Mouse (Mus musculus) stomach, embryonic 16.5 days (tissue): ENCODE measurements around the gene Limk1. TPM values are rescaled to one million over a fixed set of nuclear protein-coding genes. Genes with fewer than 3 reads are reported as not detected.

Experiments used
- ATAC-seq: fragments of 200-750 bp; cut with Nextera tagmentation; 2 replicates; pipeline ENCODE4 v1.8.0; 2017; ENCODE audit warnings: moderate number of reproducible peaks, moderate TSS enrichment; ENCODE audit not compliant: insufficient read depth, low FRiP score
- H3K27ac ChIP-seq: fragments of 300-500 bp; sonication (generic); 2 replicates; pipeline ENCODE4 v1.5.1; 2014; ENCODE audit warnings: low read length
- H3K27me3 ChIP-seq: fragments of 300-500 bp; sonication (generic); 2 replicates; pipeline ENCODE4 v1.6.1; 2014; ENCODE audit warnings: low read length, control low read depth, mixed read lengths; ENCODE audit not compliant: control insufficient read depth, insufficient read depth
- H3K36me3 ChIP-seq: fragments of 300-500 bp; sonication (generic); 2 replicates; pipeline ENCODE4 v1.6.1; 2014; ENCODE audit warnings: low read length; ENCODE audit not compliant: control insufficient read depth, insufficient read depth
- H3K4me1 ChIP-seq: fragments of 300-500 bp; sonication (generic); 2 replicates; pipeline ENCODE4 v1.6.1; 2014; ENCODE audit warnings: low read length, control low read depth, mixed read lengths; ENCODE audit not compliant: control insufficient read depth, insufficient read depth
- H3K4me2 ChIP-seq: fragments of 300-500 bp; sonication (generic); 2 replicates; pipeline ENCODE4 v1.6.1; 2014; ENCODE audit warnings: low read depth, low read length, mixed read lengths
- H3K4me3 ChIP-seq: fragments of 300-500 bp; sonication (generic); replicated peaks from 2 replicates; pipeline ENCODE4 v1.5.1; 2014; ENCODE audit warnings: mild to moderate bottlenecking, low read length
- H3K9ac ChIP-seq: fragments of 300-500 bp; sonication (generic); 2 replicates; pipeline ENCODE4 v1.6.1; 2014; ENCODE audit warnings: low read length
- H3K9me3 ChIP-seq: fragments of 300-500 bp; sonication (generic); replicated peaks from 2 replicates; pipeline ENCODE4 v1.6.1; 2016; ENCODE audit warnings: low read length, control low read depth; ENCODE audit not compliant: control insufficient read depth
- WGBS: fragments of 180-500 bp; shearing (Covaris S2); extraction: QIAGEN DNeasy Blood & Tissue Kit; methylation state at CpG from one replicate; pipeline ENCODE4 v1.1.7; 2014; 5-methylcytosine and 5-hydroxymethylcytosine counted together
- polyA plus RNA-seq: library from polyadenylated mRNA; unstranded; fragments of >200 nt; fragmentation: Nextera tagmentation; extraction: Ambion mirVana; gene quantifications from 2 replicates; pipeline ENCODE4 v1.2.1, GENCODE M21; 2015

Limk1 gene
- polyA plus RNA-seq: 3.7 and 4.1 TPM in 2 replicates

GRCm38 (mm10) chr5:134688086-134688717 lies at the start of gene Limk1:
Limk1 (minus strand) TSS chr5:134688598.
- Histone ChIP-seq H3K4me2 (peak within 1 kb of the TSS; percentile 95), H3K4me3 (peak within 1 kb of the TSS; percentile 85), H3K36me3 (no peaks in the 10 kb centered on the region), H3K4me1 (peaks cover 12% of the 10 kb centered on the region; the same call in 1 of the 2 replicates), H3K9me3 (no peaks in the 10 kb centered on the region), H3K9ac (peak within 1 kb of the TSS; percentile 84), H3K27ac (peak within 1 kb of the TSS; percentile 39), H3K27me3 (no peaks in the 10 kb centered on the region)
- WGBS: 1% methylated on average over 55 of the region's 69 CpGs
- ATAC-seq: no peak

GRCm38 (mm10) chr5:134734920-134735319 lies 46.5 kb upstream of the Limk1 start:
- no peak for ATAC-seq
- Histone ChIP-seq H3K27me3 (no peaks in the 10 kb centered on the region), H3K4me2 (no peak overlapping the region), H3K36me3 (no peaks in the 10 kb centered on the region), H3K4me1 (peaks cover under 1% of the 10 kb centered on the region; the same call in 1 of the 2 replicates), H3K4me3 (no peak overlapping the region), H3K9me3 (no peaks in the 10 kb centered on the region), H3K9ac (no peak overlapping the region), H3K27ac (no peak overlapping the region)
- 81% methylated on average over 2 of the region's 2 CpGs for WGBS

DNA sequence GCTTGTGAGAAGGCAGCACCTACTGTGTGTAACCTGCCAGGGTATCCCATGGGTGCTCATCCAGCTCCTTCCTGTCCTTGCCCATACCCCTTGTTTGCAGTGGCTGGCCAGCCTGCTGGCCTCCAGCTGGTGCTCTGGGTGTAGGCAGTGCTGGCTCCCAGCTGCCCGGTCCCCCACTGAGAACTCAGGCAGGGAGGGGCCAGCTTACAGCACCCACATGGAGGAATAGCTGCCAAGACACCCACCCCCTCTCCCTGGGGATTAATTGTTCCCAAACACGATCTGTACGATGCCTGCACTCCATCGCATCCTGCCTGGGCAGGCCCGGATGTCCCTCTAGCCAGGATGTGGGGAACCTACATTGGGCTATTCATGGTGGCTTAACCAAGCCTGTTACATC lies 45.7 kb upstream of the Limk1 start:
- Histone ChIP-seq H3K9ac (no peak overlapping the region), H3K27ac (no peak overlapping the region), H3K27me3 (no peaks in the 10 kb centered on the region), H3K4me2 (no peak overlapping the region), H3K4me3 (no peak overlapping the region), H3K4me1 (no peaks in the 10 kb centered on the region), H3K36me3 (no peaks in the 10 kb centered on the region), H3K9me3 (no peaks in the 10 kb centered on the region)
- ATAC-seq: peak; percentile 11; the same call in 1 of the 2 replicates
- 54% methylated on average over 5 of the region's 5 CpGs for WGBS

DNA sequence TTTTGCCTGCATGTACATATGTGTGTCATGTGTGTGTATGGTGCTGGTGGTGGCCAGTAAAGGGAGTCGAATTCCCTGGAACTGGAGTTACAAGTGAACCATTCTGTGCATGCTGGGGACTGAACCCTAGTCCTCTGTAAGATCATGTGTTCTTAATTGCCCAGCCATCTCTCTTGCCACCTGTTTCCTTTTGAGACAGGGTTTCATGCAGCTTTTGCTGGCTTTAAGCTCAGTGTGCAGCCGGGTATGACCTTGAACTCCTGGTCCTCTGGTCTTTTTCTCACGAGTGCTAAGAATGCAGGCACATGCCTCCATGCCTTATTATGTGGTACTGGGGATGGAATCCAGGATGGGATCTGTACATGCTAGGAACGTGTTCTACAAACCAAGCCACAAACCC lies 44.8 kb upstream of the Limk1 start:
- Histone ChIP-seq H3K27ac (no peak overlapping the region), H3K36me3 (no peaks in the 10 kb centered on the region), H3K9me3 (no peaks in the 10 kb centered on the region), H3K27me3 (no peaks in the 10 kb centered on the region), H3K4me1 (no peaks in the 10 kb centered on the region), H3K4me2 (no peak overlapping the region), H3K9ac (no peak overlapping the region), H3K4me3 (no peak overlapping the region)
- ATAC-seq: no peak
- 72% methylated on average over 4 of the region's 4 CpGs for WGBS

DNA sequence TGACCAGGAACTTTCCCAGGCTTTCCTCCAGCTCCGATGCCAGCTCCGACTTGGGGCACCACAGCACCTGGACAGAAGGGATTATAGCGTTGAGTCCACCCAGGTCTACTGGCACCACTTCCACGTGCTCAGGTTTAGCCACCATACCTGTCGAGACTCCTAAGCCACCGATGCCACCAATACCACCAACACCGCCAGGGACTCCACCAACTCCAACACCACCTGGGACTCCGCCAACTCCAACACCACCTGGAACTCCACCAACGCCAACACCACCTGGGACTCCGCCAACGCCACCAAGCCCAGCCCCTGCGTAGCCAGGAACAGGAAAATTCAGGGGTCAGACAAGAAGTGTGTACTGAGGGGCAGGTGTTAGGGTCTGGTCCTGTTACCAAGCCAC lies 40.7 kb upstream of the Limk1 start:
- 0 out of 2 replicates have a peak, but pooled peaks cover 3% of the 10 kb centered on the region for H3K36me3 ChIP-seq
- no peaks in the 10 kb centered on the region for H3K4me1 ChIP-seq
- H3K4me3 ChIP-seq: no peak overlapping the region
- no peak for ATAC-seq
- no peaks in the 10 kb centered on the region for H3K27me3 ChIP-seq
- no peak overlapping the region for H3K9ac ChIP-seq
- H3K27ac ChIP-seq: no peak overlapping the region
- 92% methylated on average over 12 of the region's 12 CpGs for WGBS
- H3K4me2 ChIP-seq: no peak overlapping the region
- H3K9me3 ChIP-seq: no peaks in the 10 kb centered on the region

- H3K9ac ChIP-seq: no peak overlapping the region
- no peaks in the 10 kb centered on the region for H3K4me1 ChIP-seq
- 0 out of 2 replicates have a peak, but pooled peaks cover 3% of the 10 kb centered on the region for H3K36me3 ChIP-seq
- no peak overlapping the region for H3K4me2 ChIP-seq
- no peak overlapping the region for H3K27ac ChIP-seq
- H3K4me3 ChIP-seq: no peak overlapping the region
- WGBS: 57% methylated on average over 3 of the region's 3 CpGs
- H3K27me3 ChIP-seq: no peaks in the 10 kb centered on the region
- no peaks in the 10 kb centered on the region for H3K9me3 ChIP-seq
- no peak for ATAC-seq
These were observed 40.1 kb upstream of the Limk1 start for GRCm38 (mm10) chr5:134728535-134728934.

DNA sequence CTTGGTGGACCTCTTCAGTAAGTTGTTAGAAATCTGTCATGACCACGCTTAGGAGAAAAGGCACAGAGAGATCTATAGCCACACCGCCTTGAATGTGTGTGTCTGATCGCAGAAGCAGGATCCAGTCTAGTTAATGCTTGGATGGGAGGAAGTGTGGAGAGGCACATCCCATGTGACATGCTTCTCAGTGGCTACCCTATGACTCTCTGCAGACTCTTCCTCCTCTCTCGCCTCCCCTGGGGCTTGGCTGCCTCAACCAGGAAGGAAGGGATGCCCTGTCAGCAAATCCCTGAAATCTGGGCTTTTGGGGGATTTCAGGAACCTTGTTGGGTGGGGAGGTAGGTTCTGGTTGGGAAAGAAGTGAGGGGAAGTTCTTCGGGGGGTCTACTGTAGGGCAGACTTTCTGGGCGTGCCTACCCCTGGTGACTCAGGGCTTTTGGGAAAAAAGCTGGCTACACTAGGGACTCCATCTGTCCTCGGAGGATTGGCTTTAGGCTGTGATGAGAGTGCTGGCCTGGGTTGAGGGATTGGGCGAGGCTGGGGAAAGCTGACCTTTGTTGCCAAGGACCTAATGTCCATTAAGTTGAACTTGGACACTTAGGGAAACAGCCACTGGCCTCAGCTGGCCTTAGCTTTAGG lies 38.7 kb upstream of the Limk1 start:
- Histone ChIP-seq H3K4me2 (no peak overlapping the region), H3K27ac (no peak overlapping the region), H3K36me3 (0 out of 2 replicates have a peak, but pooled peaks cover 3% of the 10 kb centered on the region), H3K4me3 (no peak overlapping the region), H3K9ac (no peak overlapping the region), H3K4me1 (no peaks in the 10 kb centered on the region), H3K27me3 (no peaks in the 10 kb centered on the region), H3K9me3 (no peaks in the 10 kb centered on the region)
- ATAC-seq: no peak
- 79% methylated on average over 8 of the region's 8 CpGs for WGBS

GRCm38 (mm10) chr5:134725299-134725698 lies 36.9 kb upstream of the Limk1 start:
- Histone ChIP-seq H3K27me3 (no peaks in the 10 kb centered on the region), H3K9me3 (no peaks in the 10 kb centered on the region), H3K36me3 (0 out of 2 replicates have a peak, but pooled peaks cover 3% of the 10 kb centered on the region), H3K9ac (no peak overlapping the region), H3K4me3 (no peak overlapping the region), H3K4me2 (no peak overlapping the region), H3K27ac (no peak overlapping the region), H3K4me1 (peaks cover 2% of the 10 kb centered on the region)
- no peak for ATAC-seq
- 58% methylated on average over 4 of the region's 4 CpGs for WGBS

DNA sequence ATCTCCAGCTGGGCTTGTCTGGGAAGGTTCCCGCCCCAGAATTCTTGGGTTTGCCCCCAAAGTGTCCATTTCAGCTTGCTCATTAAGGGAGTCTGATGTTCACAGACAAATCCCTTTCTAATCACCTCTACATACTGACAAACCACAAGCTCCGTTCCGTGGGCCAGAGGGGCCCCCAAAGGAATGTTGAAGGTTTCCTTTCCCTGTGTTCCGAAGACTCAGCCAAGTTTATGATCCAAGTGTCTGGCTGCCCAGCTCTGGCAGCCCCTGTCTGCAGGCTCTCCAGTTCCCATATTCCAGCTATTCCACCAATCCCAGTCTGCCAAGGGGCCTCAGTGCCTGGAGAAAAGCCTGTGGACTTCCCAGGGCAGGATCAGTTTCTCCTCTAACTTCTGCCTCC lies 31.7 kb upstream of the Limk1 start:
- Histone ChIP-seq H3K27ac (peak overlapping the region; percentile 52; the same call in 1 of the 2 replicates), H3K4me3 (no peak overlapping the region), H3K36me3 (peaks cover 6% of the 10 kb centered on the region; the same call in 1 of the 2 replicates), H3K4me2 (no peak overlapping the region), H3K9ac (peak overlapping the region; percentile 55), H3K9me3 (no peaks in the 10 kb centered on the region), H3K4me1 (peaks cover 4% of the 10 kb centered on the region), H3K27me3 (no peaks in the 10 kb centered on the region)
- ATAC-seq: no peak
- WGBS: 35% methylated on average over 4 of the region's 4 CpGs
